Mouse (Mus musculus) megakaryocyte, adult 5-6 weeks (primary cell): ENCODE data around the gene Chst12. TPM values are rescaled to one million over a fixed set of nuclear protein-coding genes. Genes with fewer than 3 reads are reported as not detected.

Experiments
- ATAC-seq: 2 replicates; pipeline ENCODE4 v1.8.0; 2016; ENCODE audit warnings: mild to moderate bottlenecking, inconsistent platforms; ENCODE audit not compliant: poor library complexity, severe bottlenecking
- total RNA-seq, 2 experiments: library from RNA; stranded (forward) in 1 of 2; stranded (reverse) in 1 of 2; fragments of 153-499, 151-499 nt in 1 of 2; fragments of 221-1000, 200-1000 nt in 1 of 2; gene quantifications; 2 replicates each; pipeline versions ENCODE4 v1.2.3 to v1.2.4; 2015 to 2017

Chst12 gene
- total RNA-seq, 2 experiments from 2014 or later = 44.5 to 89.4 TPM

DNA sequence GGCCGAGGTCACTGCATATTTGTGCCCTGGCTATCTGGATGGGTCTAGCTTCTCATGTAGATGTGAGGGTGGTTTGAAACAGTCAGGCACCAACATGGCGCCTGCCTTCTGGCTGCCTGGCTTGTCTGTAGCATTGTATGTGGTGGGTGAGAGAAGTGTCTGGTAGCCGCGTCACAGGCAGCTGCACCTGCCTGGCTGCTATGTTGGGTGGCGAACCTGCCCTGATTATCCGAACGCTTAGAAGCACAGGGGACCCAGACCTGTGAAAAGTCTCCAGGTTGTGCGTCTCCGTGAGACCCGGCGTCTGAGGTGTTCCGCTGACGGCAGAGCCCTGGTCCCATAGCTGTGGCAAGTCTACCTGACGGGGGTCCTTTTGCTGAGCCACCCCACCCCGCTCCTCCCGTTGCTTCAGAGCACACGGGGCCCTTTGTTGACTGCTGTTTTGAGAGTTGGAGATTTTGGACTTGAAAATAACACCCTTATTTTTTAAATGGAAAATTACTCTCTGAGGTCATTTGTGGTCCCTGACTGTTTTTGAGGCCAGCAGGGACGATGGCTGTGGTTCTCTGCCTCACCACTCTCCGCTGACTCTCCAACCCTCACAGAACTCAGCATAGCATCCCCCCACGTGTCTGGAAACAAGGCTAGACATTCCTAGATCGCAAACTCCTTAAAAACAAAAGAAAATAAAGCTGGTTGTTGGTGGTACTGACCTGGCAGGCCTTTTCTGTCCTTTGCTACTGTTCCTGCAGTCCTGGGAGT, 12.0 kb downstream of the Chst12 start:
- ATAC-seq = no peak

GRCm38 (mm10) chr5:140517921-140518230, 12.5 kb downstream of the Chst12 start:
- no peak for ATAC-seq

DNA sequence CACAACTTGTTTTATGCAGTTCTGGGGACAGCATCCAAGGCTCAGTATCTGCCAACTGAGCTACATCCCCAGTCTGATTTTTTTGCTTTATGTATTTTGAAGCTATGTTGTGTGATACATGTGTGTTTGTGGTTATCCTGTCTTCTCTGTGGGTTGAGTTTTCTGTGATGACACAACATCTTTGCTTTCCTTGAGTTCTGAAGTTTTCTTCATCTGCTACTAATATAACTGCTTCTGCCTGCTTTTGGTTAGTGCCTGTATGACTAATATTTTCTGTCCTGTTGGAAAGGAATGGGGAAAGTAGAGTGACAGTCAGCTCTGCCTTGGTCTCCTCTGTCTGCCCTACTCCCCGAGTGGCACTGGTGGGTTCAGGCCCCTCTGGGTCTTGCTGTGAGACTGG, 15.8 kb downstream of the Chst12 start:
- ATAC-seq = no peak

DNA sequence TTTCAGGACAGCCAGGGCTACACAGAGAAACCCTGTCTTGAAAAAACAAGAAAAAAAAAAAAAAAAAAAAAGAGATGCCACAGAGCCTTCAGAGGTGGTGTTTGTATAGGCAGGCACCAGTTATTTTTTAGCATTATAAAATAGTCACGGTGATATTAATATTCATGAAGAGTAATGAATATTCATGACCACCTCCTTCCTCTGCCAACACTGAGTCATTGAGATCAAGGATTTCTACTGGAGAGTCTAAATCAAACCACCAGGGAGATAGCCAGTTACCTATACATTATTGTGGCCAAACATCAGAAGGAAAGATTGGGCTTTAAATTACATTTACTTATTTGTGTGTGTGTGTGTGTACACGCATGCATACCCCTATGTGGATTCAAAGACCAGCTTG, 21.4 kb downstream of the Chst12 start:
- no peak for ATAC-seq

DNA sequence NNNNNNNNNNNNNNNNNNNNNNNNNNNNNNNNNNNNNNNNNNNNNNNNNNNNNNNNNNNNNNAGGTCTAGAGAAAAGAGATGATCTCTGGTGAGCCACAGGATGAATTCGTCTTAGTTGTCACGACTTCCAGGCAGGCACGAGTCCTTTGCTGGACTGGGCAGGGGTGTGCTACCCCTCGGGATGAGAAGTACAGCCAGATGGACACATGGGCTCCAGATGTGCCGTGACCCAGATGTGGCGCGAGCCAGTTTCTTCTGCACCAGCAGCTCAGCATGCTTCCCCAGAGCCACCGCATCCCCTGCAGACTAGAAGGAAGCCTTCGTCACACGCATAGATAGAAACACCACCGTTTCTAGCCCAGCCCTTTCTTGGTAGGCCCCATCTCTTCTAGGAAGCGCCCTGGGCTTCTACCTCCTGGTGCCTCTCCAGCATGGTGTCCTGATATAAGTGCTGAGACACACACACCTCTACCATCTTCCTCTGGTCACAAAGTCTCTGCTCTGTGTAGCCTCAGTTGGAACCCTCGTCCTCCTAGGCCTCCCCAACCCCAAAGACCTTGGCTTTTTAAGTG, 32.8 kb downstream of the Chst12 start:
- ATAC-seq = no peak

DNA sequence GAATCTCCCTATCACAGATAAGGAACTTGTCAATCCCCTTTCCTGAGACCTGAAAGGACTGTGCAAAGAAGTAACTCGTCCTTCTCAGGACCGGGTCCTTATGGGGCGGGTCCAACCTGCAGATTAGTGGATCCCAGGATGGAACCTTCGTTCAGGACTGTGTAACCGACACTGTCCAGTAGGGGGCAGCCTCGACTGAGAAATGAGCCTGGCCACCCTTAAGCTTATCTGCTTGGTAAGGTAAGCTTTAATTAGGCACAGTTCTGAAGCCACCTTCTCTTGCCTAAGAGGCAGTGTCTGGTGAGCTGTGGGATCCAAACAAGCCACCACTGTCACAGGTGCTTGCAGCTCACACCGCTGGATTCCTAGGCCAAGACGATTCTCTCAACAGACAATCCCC, 34.8 kb downstream of the Chst12 start:
- ATAC-seq = peak; percentile 85

GRCm38 (mm10) chr5:140542811-140543575, 37.6 kb downstream of the Chst12 start:
- ATAC-seq = no peak

GRCm38 (mm10) chr5:140545651-140546050, 40.3 kb downstream of the Chst12 start:
- ATAC-seq = no peak

GRCm38 (mm10) chr5:140546332-140546731, 41.0 kb downstream of the Chst12 start:
- no peak for ATAC-seq

DNA sequence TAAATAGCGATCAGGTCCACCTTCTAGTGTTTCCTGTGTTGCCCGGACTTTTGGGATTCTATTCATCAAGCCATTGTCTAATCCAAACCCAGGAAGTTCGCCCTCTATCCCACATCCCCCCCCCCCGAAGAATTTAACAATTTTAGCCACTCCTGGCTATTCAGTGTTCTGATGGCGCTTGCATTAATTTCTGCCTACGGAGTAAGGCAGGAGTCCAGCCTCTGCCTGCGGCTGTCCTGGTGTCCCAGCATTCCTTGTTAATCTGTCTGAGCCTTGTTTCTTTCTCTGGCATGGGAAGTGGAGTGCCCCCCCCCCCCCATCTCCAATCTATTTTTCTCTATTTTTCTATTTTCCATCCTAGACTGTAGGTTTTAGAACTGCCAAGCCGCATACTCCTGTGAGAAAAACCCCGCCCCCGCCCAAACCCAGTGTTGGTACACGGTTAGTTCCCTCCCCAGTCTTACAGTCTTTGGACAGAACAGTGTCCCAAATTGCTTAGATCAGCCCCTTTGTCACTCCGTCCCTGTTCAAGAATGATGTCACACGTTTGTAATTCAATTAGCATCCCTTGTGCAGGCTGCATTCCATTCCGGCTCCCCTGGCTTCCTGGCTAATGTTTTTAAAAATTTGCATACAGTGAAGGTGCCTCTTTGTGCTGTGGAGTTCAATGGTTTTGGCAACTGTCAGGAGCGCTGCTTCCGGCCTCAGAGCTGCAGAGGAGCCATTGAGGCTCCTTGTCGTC, 44.1 kb downstream of the Chst12 start:
- ATAC-seq = no peak

- ATAC-seq = no peak
These were observed 48.4 kb downstream of the Chst12 start for GRCm38 (mm10) chr5:140553719-140554118.

GRCm38 (mm10) chr5:140556859-140557258, 51.5 kb downstream of the Chst12 start:
- ATAC-seq = no peak

DNA sequence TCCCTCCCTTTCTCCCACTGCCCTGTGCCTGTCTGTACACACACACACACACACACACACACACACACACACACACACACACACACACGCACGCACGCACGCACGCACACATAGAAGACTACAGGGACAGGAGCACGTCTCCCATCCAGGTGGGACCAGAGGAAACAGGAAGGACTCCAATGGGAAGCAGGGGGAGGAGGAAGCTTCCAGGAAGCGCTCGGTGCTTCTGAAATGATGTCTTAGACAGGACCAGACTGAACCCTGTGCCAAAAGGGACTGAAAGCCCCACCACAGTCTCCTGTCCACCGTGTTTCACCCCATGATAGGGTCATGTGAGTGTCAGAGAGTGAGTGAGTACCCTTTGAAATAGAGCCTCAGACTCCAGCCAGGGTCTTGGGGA, 57.3 kb downstream of the Chst12 start:
- ATAC-seq = no peak

GRCm38 (mm10) chr5:140564896-140565295, 59.5 kb downstream of the Chst12 start, which contains the start of gene Grifin:
TSS of gene Grifin (minus strand) at chr5:140565071.
- ATAC-seq = no peak

- ATAC-seq = no peak
These were observed 60.1 kb downstream of the Chst12 start for GRCm38 (mm10) chr5:140565451-140565850.

DNA sequence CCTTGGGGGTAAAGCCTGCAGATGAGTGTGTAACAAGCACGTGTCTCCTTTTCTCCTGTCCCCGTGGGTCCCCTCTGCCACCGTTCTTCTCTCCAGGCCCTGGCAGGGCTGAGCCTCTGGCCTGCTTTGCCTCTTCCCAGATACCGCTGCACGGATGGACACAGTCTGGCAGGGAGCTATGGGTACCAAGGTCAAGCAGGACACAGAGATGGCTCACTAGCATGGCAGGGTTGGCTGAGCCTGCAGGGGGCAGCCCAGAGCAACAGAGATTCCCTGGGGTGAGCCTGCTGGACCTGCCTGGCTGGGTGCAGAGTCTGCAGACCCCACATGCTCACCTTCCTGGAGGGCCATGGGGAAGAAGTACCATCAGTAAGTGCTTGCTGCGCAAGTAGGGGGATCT, 60.5 kb downstream of the Chst12 start:
- ATAC-seq = peak; percentile 40

DNA sequence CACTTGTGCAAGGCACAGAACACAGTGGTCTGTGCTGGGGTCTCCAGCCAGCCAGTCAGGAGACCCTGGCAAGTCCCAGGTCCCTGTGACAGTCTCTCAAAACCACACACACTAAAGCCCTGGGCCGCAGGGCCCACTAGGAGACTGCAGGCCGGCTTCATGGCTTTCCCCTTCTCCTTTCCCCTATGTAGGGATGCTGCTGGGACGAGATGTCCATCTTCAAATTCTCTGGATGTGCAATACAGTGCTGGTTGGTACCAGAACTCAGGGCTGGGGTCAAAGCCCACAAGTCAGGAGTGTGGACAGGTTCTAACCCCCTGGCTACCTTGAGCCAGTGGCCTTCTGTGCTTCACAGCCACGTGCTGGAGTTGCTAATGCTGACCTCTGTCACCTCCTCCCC, 60.9 kb downstream of the Chst12 start:
- ATAC-seq = no peak

- ATAC-seq = peak; percentile 71
These were observed 62.0 kb downstream of the Chst12 start for GRCm38 (mm10) chr5:140567321-140567720.

DNA sequence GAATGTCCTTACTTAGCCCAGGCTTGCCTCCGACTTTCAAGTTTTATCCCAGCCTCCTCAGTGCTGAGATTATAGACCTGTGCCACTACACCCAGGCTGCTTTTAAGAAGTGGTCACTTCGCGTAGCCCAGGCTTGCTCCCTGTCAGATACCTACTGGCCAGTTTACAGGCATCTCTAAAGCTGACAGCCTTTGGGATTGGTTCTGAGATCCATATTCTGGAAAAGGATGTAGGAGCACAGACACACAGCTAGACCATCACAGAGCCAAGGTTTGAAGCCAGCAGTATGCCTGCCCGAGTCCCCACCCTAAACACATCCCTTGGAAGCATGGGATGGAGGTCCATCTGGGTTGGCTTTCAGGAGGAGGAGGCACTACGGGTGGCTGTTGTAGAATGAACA, 62.4 kb downstream of the Chst12 start:
- no peak for ATAC-seq

GRCm38 (mm10) chr5:140568321-140568970, 63.1 kb downstream of the Chst12 start:
- peak; percentile 68 for ATAC-seq
